8 mouse cellular contexts compared by ENCODE assay signal in the genomic region with DNA sequence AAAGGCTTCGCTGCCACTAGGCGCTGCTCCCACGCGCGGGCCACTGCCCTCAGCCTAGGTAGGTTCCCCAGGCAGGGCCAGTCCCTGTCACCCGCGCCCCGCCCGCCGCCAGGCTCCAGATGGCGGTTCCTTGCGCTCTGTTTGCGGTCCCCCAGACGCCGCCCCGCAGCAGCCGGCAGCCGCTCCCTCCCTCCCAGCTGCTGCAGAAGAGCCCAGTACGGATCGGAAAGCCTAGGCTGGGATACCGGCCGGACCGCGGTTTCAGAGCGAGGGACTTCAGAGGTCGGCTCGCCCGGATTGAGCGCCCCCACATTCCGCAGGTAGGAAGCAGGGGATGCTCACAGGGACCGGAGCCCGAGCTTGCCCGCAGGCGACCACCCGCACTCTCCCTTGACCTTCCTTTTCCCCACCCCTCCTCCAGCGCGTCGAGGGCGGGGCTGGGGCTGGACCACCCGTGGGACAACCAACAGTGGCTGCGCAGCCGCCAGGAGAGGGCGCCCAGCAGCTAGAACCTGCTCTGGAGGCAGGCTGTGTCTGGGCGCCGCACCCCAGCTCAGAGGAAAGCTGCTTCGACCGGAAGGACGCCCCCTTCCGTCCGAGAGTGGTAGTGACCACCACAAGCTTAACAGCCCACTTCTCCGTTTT. TPM values are rescaled to one million over a fixed set of nuclear protein-coding genes. Genes with fewer than 3 reads are reported as not detected.
DNase-seq lines count a peak whose midpoint lies in the region; ATAC-seq and TF ChIP-seq lines count a peak whose summit lies in the region.

A gene (plus strand): TSS at position 19 of the 645 bp plus-strand sequence.

- peak within 1 kb of the TSS; percentile 55 for H3K4me3 ChIP-seq in embryonic fibroblast, embryonic 13.5 days (ENCODE audit: insufficient read depth, low read length)
- peak within 1 kb of the TSS; percentile 60 for H3K4me3 ChIP-seq in heart, embryonic 12.5 days
- peak within 1 kb of the TSS; percentile 37 for H3K4me3 ChIP-seq in liver, embryonic 13.5 days (replicated peaks)
- peak within 1 kb of the TSS; percentile 43 for H3K4me3 ChIP-seq in stomach, postnatal 0 days (ENCODE audit: low read depth, low read length)

- peak within 1 kb of the TSS; percentile 49 for H3K9ac ChIP-seq in heart, embryonic 12.5 days
- no peak within 1 kb of the TSS for H3K9ac ChIP-seq in liver, embryonic 13.5 days
- H3K9ac ChIP-seq in stomach, postnatal 0 days (ENCODE audit: low read length): peak within 1 kb of the TSS; percentile 38; the same call in 1 of the 2 replicates

- no peaks in the 10 kb centered on the region for H3K9me3 ChIP-seq in heart, embryonic 12.5 days (replicated peaks)
- no peaks in the 10 kb centered on the region for H3K9me3 ChIP-seq in liver, embryonic 13.5 days (replicated peaks)
- no peaks in the 10 kb centered on the region for H3K9me3 ChIP-seq in stomach, postnatal 0 days (ENCODE audit: control insufficient read depth, low read length)

- H3K27ac ChIP-seq in embryonic fibroblast, embryonic 13.5 days (ENCODE audit: insufficient read depth, low read length): no peak within 1 kb of the TSS
- no peak within 1 kb of the TSS for H3K27ac ChIP-seq in heart, embryonic 12.5 days (ENCODE audit: poor library complexity, severe bottlenecking)
- no peak within 1 kb of the TSS for H3K27ac ChIP-seq in liver, embryonic 13.5 days
- no peak within 1 kb of the TSS for H3K27ac ChIP-seq in stomach, postnatal 0 days (replicated peaks)

- 0% methylated on average over 43 of the region's 51 CpGs for WGBS in heart, embryonic 12.5 days
- 1% methylated on average over 47 of the region's 51 CpGs for WGBS in liver, embryonic 13.5 days (ENCODE audit: insufficient replicate concordance)
- under 1% methylated on average over 49 of the region's 51 CpGs for WGBS in stomach, postnatal 0 days

- no peaks in the 10 kb centered on the region for H3K4me1 ChIP-seq in embryonic fibroblast, embryonic 13.5 days (ENCODE audit: control insufficient read depth, insufficient read depth, low read length)
- peaks cover 36% of the 10 kb centered on the region for H3K4me1 ChIP-seq in heart, embryonic 12.5 days (replicated peaks)
- H3K4me1 ChIP-seq in liver, embryonic 13.5 days (replicated peaks): peaks cover 8% of the 10 kb centered on the region; the same call in 1 of the 2 replicates
- H3K4me1 ChIP-seq in stomach, postnatal 0 days (replicated peaks; ENCODE audit: control insufficient read depth, insufficient read depth): 0 out of 2 replicates have a peak, but pooled peaks cover 4% of the 10 kb centered on the region

- TF ChIP-seq CTCF in embryonic fibroblast, embryonic 13.5 days (IDR thresholded peaks at IDR 0.05; ENCODE audit: borderline replicate concordance, insufficient read depth, low read length): peak; percentile 84
- TF ChIP-seq CTCF in stomach, postnatal 0 days (IDR thresholded peaks at IDR 0.05; ENCODE audit: low read depth): peak; percentile 92

- peak; percentile 90 for ATAC-seq in heart, embryonic 12.5 days (ENCODE audit: insufficient number of reproducible peaks, low FRiP score)
- ATAC-seq in liver, embryonic 13.5 days (ENCODE audit: low read depth): peak; percentile 78
- peak; percentile 92 for ATAC-seq in stomach, postnatal 0 days (ENCODE audit: low FRiP score, low TSS enrichment)

- peak within 1 kb of the TSS; percentile 84 for H3K4me2 ChIP-seq in heart, embryonic 12.5 days
- H3K4me2 ChIP-seq in liver, embryonic 13.5 days: peak within 1 kb of the TSS; percentile 51
- H3K4me2 ChIP-seq in stomach, postnatal 0 days (replicated peaks; ENCODE audit: low read depth): peak within 1 kb of the TSS; percentile 76

- peaks cover 62% of the 10 kb centered on the region for H3K27me3 ChIP-seq in heart, embryonic 12.5 days (replicated peaks)
- H3K27me3 ChIP-seq in liver, embryonic 13.5 days: peaks cover 75% of the 10 kb centered on the region
- H3K27me3 ChIP-seq in stomach, postnatal 0 days (ENCODE audit: control insufficient read depth, insufficient read depth, low read length): peaks cover 7% of the 10 kb centered on the region; the same call in 1 of the 2 replicates

- peak; percentile 88 for DNase-seq in CD4-positive, CD25-positive, alpha-beta regulatory T cell, adult 2 months (ENCODE audit: low read depth, low spot score)
- peak; percentile 92 for DNase-seq in brain, adult 2 months (ENCODE audit: low read depth, low spot score)
- peak; percentile 90 for DNase-seq in kidney, postnatal 10 days
- peak; percentile 19 for DNase-seq in liver, embryonic 13.5 days
- peak; percentile 51 to 82 for DNase-seq in natural killer cell, adult 2 months (ENCODE audit: low spot score in 2 of 2)
- DNase-seq in stomach, postnatal 0 days (ENCODE audit: low spot score): peak; percentile 84

- no peak for TF ChIP-seq EP300 in stomach, postnatal 0 days (optimal IDR thresholded peaks at IDR 0.05)

- no peaks in the 10 kb centered on the region for H3K36me3 ChIP-seq in heart, embryonic 12.5 days
- H3K36me3 ChIP-seq in liver, embryonic 13.5 days: no peaks in the 10 kb centered on the region
- no peaks in the 10 kb centered on the region for H3K36me3 ChIP-seq in stomach, postnatal 0 days (ENCODE audit: control insufficient read depth, insufficient read depth, low read length)

- no peak for TF ChIP-seq POLR2A in embryonic fibroblast, embryonic 13.5 days (IDR thresholded peaks at IDR 0.05; ENCODE audit: low read depth, low read length)

RNA-seq across cellular contexts. Expression of the gene that starts here (rescaled TPM):
- polyA plus RNA-seq in embryonic fibroblast, embryonic 13.5 days (2011; ENCODE audit: insufficient read length, low read depth, missing spikeins): 0.25 TPM in 1 of 2 replicates, not detected in the other
- not detected in 2 replicates for polyA plus RNA-seq in heart, embryonic 12.5 days (2016; fragmentation: Nextera tagmentation; extraction: Ambion mirVana)
- not detected in 2 replicates for polyA plus RNA-seq in liver, embryonic 13.5 days (2015; fragmentation: Nextera tagmentation; extraction: Ambion mirVana)
- polyA plus RNA-seq in stomach, postnatal 0 days (2015; fragmentation: Nextera tagmentation; extraction: Ambion mirVana): 0.06 and 0.07 TPM in 2 replicates

Comparison
In these comparisons a context has a peak if more than half of its experiments do, and no peak if none do; other contexts are left out.
1. Peak in ATAC-seq, H3K4me3 ChIP-seq, H3K9ac ChIP-seq and H3K4me2 ChIP-seq in heart, embryonic 12.5 days; RNA of the gene not detected or under 1 TPM.
2. Peak in DNase-seq, ATAC-seq, H3K4me3 ChIP-seq and H3K4me2 ChIP-seq in liver, embryonic 13.5 days; RNA of the gene not detected or under 1 TPM.
3. Peak in DNase-seq, ATAC-seq, H3K4me3 ChIP-seq, H3K9ac ChIP-seq and H3K4me2 ChIP-seq in stomach, postnatal 0 days; RNA of the gene not detected or under 1 TPM.
4. DNase-seq: peak in every context shown above with its lines; median percentile 92 in brain, adult 2 months; 90 in kidney, postnatal 10 days; 88 in CD4-positive, CD25-positive, alpha-beta regulatory T cell, adult 2 months; 84 in stomach, postnatal 0 days; 66 in natural killer cell, adult 2 months; 19 in liver, embryonic 13.5 days.